Mouse (Mus musculus): ENCODE results near the gene Neil3. TPM values are rescaled to one million over a fixed set of nuclear protein-coding genes. Genes with fewer than 3 reads are reported as not detected.
"Not testable (repeated sequence)": the region's sequence is repeated elsewhere in the genome, so short reads cannot be mapped to it uniquely, and the experiment has no call there.

Neil3 gene
- polyA plus RNA-seq, 1 experiment from 2014 or later, result 23.8 TPM

DNA sequence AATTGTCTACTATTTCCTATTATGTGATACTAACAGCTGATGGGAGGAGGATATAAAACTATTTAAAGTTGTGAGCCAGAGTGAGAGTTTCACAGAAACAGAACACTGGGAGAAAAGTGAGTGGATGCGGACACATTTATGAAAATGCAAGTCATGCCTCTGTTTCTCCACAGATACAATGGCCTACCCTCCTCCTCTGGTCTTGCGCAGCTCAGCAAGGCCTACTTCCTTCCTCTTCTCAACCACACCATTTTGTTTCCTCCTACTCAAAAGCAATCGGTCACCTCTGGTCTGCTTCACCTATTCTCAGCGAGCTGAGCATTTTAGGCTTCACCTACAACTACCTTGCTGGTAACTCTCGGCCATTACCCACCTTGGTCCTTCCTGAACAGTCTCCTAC, 34.0 kb downstream of the Neil3 start:
- H3K9ac ChIP-seq, result no peak overlapping the region
- no peaks in the 10 kb centered on the region for H3K9me3 ChIP-seq
- H3K4me1 ChIP-seq, result no peaks in the 10 kb centered on the region
- H3K36me3 ChIP-seq, result peaks cover 3% of the 10 kb centered on the region
- 92% methylated on average over 5 of the region's 5 CpGs for WGBS
- H3K4me2 ChIP-seq (replicated peaks), result no peak overlapping the region
- H3K4me3 ChIP-seq, result no peak overlapping the region
- ATAC-seq (ENCODE audit: low FRiP score, low read depth), result no peak
- H3K27me3 ChIP-seq, result no peaks in the 10 kb centered on the region
- H3K27ac ChIP-seq, result no peak overlapping the region

DNA sequence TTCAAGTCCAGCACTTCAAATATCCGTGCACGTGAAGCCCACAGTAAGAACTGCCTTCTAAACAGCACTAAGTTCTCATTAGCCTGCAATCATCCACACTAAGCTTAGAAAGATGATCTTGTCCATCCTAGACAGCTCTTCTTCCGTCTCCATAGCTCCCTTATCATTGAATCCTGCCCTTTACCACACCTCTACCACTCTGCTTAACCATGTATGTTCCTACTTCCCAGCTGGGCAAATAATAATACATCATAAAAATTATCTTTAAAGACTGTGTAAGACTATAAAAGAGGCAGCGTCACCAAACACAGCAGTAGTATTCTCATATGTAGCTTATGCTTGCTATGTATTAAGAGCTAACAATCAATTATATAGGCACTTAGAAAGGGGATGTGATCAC, 35.2 kb downstream of the Neil3 start:
- no peak overlapping the region for H3K27ac ChIP-seq
- no peaks in the 10 kb centered on the region for H3K27me3 ChIP-seq
- no peak for ATAC-seq (ENCODE audit: low FRiP score, low read depth)
- no peaks in the 10 kb centered on the region for H3K4me1 ChIP-seq
- H3K4me2 ChIP-seq (replicated peaks), result no peak overlapping the region
- H3K9me3 ChIP-seq, result no peaks in the 10 kb centered on the region
- peaks cover 9% of the 10 kb centered on the region for H3K36me3 ChIP-seq
- no peak overlapping the region for H3K4me3 ChIP-seq
- WGBS, result 88% methylated on average over 4 of the region's 4 CpGs
- no peak overlapping the region for H3K9ac ChIP-seq

DNA sequence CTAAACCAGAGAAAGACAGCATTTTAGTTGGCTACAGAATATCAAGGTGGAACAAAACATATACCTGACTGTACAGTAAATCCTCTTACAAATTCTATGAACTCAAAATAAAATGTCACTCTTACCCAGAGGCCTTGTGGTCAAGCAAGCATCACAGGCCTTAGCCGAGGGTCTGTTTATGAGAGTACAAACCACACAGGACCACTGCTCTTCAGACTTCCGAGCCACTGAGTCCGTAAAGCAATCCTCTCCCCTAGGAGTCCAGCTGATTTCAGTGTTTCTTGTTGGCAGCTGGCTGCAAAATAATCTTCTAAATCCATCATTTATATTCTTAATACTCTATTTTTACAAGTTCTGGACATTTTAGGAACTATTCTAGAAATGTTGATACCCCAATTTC, 38.0 kb downstream of the Neil3 start:
- no peak overlapping the region for H3K4me3 ChIP-seq
- no peak overlapping the region for H3K9ac ChIP-seq
- H3K27ac ChIP-seq, result no peak overlapping the region
- 74% methylated on average over 3 of the region's 3 CpGs for WGBS
- H3K27me3 ChIP-seq, result no peaks in the 10 kb centered on the region
- no peaks in the 10 kb centered on the region for H3K4me1 ChIP-seq
- no peaks in the 10 kb centered on the region for H3K9me3 ChIP-seq
- H3K36me3 ChIP-seq, result peaks cover 12% of the 10 kb centered on the region
- no peak overlapping the region for H3K4me2 ChIP-seq (replicated peaks)
- no peak for ATAC-seq (ENCODE audit: low FRiP score, low read depth)

DNA sequence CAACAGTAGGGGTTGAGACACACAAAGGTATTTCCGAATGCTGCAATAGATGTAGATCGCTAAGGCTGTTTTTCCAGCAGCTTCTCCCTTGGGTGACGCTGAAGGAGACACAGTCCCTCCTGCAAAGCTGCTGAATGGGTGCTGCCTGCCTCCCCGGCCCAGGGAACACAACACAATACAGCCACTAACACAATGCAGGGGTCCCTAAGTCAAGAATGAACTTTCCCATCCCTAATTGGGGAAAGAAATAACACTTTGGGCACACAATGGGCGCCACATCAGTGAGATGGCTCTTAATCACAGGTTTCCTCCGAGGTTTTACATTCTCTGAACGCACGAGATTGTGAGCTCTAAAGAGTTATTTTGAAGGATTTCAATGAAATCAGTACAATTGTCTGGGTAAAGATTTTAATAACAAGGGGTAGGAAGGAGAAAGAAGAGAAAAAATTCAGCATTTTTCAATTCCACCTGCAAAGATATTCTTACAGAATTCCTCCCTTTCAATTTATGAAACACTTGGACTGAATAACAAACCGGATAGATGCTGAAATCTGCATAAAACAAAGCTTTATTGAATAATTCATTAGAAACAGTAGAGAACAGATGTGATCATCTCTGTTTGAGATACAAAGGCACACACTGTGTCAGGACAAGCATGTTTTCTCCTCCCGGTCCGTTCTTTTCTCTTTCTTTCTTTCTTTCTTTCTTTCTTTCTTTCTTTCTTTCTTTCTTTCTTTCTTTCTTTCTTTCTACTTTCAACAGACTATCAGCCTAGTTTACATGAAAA, 38.6 kb downstream of the Neil3 start:
- no peaks in the 10 kb centered on the region for H3K4me1 ChIP-seq
- no peak overlapping the region for H3K9ac ChIP-seq
- H3K4me2 ChIP-seq (replicated peaks), result no peak overlapping the region
- no peaks in the 10 kb centered on the region for H3K27me3 ChIP-seq
- no peak overlapping the region for H3K4me3 ChIP-seq
- H3K27ac ChIP-seq, result no peak overlapping the region
- no peak for ATAC-seq (ENCODE audit: low FRiP score, low read depth)
- WGBS, result 92% methylated on average over 11 of the region's 11 CpGs
- H3K36me3 ChIP-seq, result peaks cover 15% of the 10 kb centered on the region
- H3K9me3 ChIP-seq, result 0 out of 2 replicates have a peak, but pooled peaks cover 3% of the 10 kb centered on the region

DNA sequence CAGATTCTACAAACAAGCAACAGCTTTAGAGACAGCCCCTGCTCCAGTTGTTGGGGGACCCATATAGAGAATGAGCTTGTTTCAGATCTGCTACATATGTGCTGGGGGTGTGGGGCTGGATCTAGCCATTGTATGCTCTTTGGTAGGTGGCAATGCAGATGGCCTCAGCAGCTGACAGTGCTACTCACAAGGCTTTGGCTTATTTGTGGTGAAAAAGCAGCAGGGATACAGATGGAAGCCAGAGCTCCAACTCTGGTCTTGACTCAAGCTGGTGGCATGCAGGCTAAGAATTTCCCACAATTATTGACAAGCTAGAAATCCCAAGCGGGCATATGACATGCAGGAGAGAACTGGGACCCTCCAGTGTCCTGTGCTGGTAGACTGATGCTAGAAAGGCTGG, 40.8 kb downstream of the Neil3 start:
- H3K27me3 ChIP-seq, result no peaks in the 10 kb centered on the region
- no peak overlapping the region for H3K9ac ChIP-seq
- 94% methylated on average over 1 of the region's 1 CpGs for WGBS
- ATAC-seq (ENCODE audit: low FRiP score, low read depth), result no peak
- H3K27ac ChIP-seq, result no peak overlapping the region
- H3K4me3 ChIP-seq, result no peak overlapping the region
- peaks cover 16% of the 10 kb centered on the region for H3K36me3 ChIP-seq
- H3K9me3 ChIP-seq, result 0 out of 2 replicates have a peak, but pooled peaks cover 4% of the 10 kb centered on the region
- H3K4me2 ChIP-seq (replicated peaks), result no peak overlapping the region
- H3K4me1 ChIP-seq, result no peaks in the 10 kb centered on the region

DNA sequence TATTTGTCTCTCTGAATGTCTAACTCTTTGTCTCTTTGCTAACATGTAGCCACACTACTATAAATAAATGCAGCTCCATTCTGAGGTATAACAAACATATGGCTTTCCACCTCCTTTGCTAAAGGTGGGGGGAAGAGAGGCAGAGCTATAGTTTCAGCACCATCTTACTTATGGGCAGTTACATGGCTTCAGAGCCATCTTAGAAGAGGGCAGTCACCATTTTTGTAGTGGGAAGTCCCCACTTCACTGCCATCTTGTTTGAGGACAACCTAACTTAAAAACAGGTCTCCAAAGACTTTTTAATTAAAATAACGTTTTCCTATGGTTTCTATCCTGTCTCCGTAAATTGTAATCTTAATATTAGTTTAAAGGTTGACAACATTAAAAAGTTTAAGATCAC, 47.1 kb downstream of the Neil3 start:
- H3K4me1 ChIP-seq, result no peaks in the 10 kb centered on the region
- peaks cover 4% of the 10 kb centered on the region; the same call in 1 of the 2 replicates for H3K36me3 ChIP-seq
- H3K27me3 ChIP-seq, result no peaks in the 10 kb centered on the region
- H3K9ac ChIP-seq, result no peak overlapping the region
- H3K4me3 ChIP-seq, result no peak overlapping the region
- no peak overlapping the region for H3K27ac ChIP-seq
- no peak for ATAC-seq (ENCODE audit: low FRiP score, low read depth)
- 83% methylated on average over 2 of the region's 2 CpGs for WGBS
- H3K9me3 ChIP-seq, result 0 out of 2 replicates have a peak, but pooled peaks cover 4% of the 10 kb centered on the region
- H3K4me2 ChIP-seq (replicated peaks), result no peak overlapping the region

DNA sequence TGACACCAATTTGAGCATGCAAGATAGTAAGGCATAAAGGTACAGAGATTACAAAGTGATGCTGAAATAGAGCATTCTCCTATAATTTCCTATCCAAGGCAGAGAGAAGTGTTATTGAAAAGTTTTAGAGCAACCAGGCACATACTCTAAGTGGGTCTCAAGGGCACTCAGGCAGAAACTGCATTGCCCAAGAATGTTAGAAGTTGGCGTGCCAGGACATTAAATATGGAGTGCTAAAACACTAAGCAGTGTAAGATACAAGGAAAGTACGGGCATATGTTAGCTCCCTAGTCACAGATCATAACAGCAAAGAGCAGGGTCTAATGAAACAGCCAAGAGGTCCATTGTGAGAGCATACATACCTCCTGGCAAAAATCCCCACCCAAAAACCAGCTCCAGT, 65.3 kb downstream of the Neil3 start:
- no peaks in the 10 kb centered on the region for H3K9me3 ChIP-seq
- no peaks in the 10 kb centered on the region for H3K4me1 ChIP-seq
- H3K9ac ChIP-seq, result no peak overlapping the region
- no peak overlapping the region for H3K4me3 ChIP-seq
- H3K27me3 ChIP-seq, result no peaks in the 10 kb centered on the region
- ATAC-seq (ENCODE audit: low FRiP score, low read depth), result no peak
- 70% methylated on average over 2 of the region's 2 CpGs for WGBS
- H3K36me3 ChIP-seq, result no peaks in the 10 kb centered on the region
- no peak overlapping the region for H3K4me2 ChIP-seq (replicated peaks)
- H3K27ac ChIP-seq, result no peak overlapping the region

DNA sequence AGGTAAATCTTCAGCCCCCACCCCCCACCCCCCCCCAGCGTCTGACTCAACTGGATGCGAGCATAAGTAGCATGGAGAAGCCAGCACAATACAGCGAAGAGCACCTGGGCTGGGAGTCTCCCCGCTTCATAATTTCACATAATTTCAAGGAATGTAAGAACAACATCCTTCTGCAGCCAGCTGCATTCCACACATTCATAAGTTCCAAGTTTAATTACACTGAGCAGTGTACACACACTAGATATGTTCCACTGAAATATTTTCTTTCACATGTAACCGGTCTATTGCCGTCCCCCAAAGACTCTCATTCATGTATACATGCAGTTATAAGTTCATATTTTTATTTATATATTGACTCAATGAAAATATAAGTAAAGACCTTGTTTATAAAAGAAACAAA, 72.6 kb downstream of the Neil3 start:
- no peak for ATAC-seq (ENCODE audit: low FRiP score, low read depth)
- no peaks in the 10 kb centered on the region for H3K27me3 ChIP-seq
- no peaks in the 10 kb centered on the region for H3K36me3 ChIP-seq
- WGBS, result 71% methylated on average over 6 of the region's 6 CpGs
- no peak overlapping the region for H3K4me3 ChIP-seq
- no peak overlapping the region for H3K9ac ChIP-seq
- no peak overlapping the region for H3K4me2 ChIP-seq (replicated peaks)
- no peaks in the 10 kb centered on the region for H3K4me1 ChIP-seq
- H3K9me3 ChIP-seq, result no peaks in the 10 kb centered on the region
- H3K27ac ChIP-seq, result no peak overlapping the region

DNA sequence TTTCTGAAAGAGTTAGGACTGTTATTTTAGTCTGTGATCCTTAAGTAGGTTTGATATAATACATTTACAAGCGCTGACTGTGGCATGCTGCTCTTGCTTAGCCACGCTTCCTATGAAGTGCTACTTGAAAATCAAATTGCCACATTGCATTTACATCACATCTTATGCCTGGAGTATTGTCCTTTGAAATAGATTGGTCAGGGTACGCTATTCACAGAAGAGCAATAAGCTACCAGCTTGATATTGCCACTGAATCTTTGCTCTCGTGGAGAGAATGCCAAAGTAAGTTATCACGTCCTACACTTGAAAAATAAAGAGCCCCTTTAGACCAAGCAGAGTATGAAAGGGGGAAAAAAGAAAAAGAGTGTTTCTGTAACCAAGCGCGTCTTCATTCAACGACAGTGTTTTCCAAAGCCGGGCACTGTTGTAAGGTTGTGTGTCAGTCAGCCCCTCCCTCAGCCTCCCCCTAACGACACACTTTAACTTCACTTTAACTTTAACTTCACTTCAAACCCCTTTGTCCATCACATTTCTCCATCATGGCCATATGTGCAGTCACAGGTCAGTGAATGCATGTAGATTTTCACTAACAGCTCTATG, 76.3 kb downstream of the Neil3 start:
- 85% methylated on average over 10 of the region's 10 CpGs for WGBS
- no peak overlapping the region for H3K4me3 ChIP-seq
- H3K4me1 ChIP-seq, result no peaks in the 10 kb centered on the region
- no peak for ATAC-seq (ENCODE audit: low FRiP score, low read depth)
- no peak overlapping the region for H3K27ac ChIP-seq
- no peak overlapping the region for H3K4me2 ChIP-seq (replicated peaks)
- no peaks in the 10 kb centered on the region for H3K36me3 ChIP-seq
- no peaks in the 10 kb centered on the region for H3K9me3 ChIP-seq
- H3K9ac ChIP-seq, result no peak overlapping the region
- no peaks in the 10 kb centered on the region for H3K27me3 ChIP-seq

DNA sequence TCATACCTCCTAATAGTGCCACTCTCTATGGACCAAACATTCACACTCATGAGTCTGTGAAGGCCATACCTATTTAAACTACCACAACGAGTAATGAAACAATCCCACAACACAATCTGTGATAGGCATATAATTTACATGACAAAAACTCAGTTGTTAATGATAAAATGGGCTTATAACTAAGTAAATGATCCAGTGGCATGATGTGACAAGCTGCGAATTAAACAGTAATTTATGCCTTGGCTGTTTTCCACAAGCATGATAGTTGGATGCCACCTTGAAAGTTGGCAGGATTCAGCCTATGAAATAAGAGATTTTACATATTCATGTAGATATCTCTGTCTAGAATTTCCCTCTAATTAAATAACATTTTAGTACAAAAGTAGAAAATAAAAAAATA, 99.3 kb downstream of the Neil3 start:
- Histone ChIP-seq H3K4me2 (replicated peaks) (no peak overlapping the region), H3K4me1 (no peaks in the 10 kb centered on the region), H3K27me3 (no peaks in the 10 kb centered on the region), H3K36me3 (no peaks in the 10 kb centered on the region), H3K4me3 (no peak overlapping the region), H3K9ac (no peak overlapping the region), H3K9me3 (no peaks in the 10 kb centered on the region), H3K27ac (no peak overlapping the region)
- ATAC-seq (ENCODE audit: low FRiP score, low read depth), result no peak
- 89% methylated on average over 2 of the region's 2 CpGs for WGBS

DNA sequence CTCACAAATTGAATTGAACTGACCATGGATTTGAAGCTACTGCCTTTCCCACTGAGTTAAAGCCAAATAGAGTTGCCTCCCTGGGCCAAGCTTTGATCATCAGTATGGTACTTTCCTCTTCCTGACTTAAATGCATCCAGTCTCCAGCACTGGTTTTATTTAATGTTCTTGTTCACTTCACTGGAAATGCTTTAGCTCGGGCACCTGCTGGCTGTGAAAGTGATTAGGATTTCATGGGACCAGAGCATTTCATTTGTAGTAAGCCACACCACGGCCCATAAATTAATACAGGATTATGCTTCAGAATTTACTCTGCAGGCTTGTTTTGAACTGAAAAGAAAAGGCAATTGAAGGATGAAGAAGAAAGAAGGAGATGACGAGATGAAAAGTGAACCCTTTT, 100.8 kb downstream of the Neil3 start:
- not testable (repeated sequence) for H3K36me3 ChIP-seq; H3K4me2 ChIP-seq (replicated peaks); H3K27me3 ChIP-seq; ATAC-seq (ENCODE audit: low FRiP score, low read depth); H3K4me3 ChIP-seq; H3K4me1 ChIP-seq; H3K27ac ChIP-seq; H3K9me3 ChIP-seq; H3K9ac ChIP-seq
- WGBS, result 36% methylated on average over 3 of the region's 3 CpGs

All from limb, embryonic 13.5 days (tissue).